Mouse (Mus musculus) kidney, postnatal 0 days (tissue): ENCODE results near the gene Ncor2. TPM values are rescaled to one million over a fixed set of nuclear protein-coding genes. Genes with fewer than 3 reads are reported as not detected.
A peak's percentile ranks its signal among the peaks of the same experiment; 100 is the strongest.

Experiments used
- ATAC-seq: fragments of 200-750 bp; cut with Nextera tagmentation; replicated peaks from 2 replicates; pipeline ENCODE4 v1.8.0; 2017; ENCODE audit warnings: low read depth, moderate number of reproducible peaks, moderate TSS enrichment, moderate library complexity; ENCODE audit not compliant: low FRiP score
- DNase-seq: peaks from one replicate; pipeline ENCODE4 v3.0.0-alpha.2; 2016; ENCODE audit warnings: low spot score
- H3K27ac ChIP-seq: fragments of 300-500 bp; sonication (generic); 2 replicates; pipeline ENCODE4 v1.5.1; 2014; ENCODE audit warnings: mild to moderate bottlenecking
- H3K27me3 ChIP-seq: fragments of 300-500 bp; sonication (generic); 2 replicates; pipeline ENCODE4 v1.6.1; 2014; ENCODE audit warnings: low read length, mixed read lengths; ENCODE audit not compliant: insufficient read depth
- H3K36me3 ChIP-seq: fragments of 300-500 bp; sonication (generic); 2 replicates; pipeline ENCODE4 v1.6.1; 2014; ENCODE audit warnings: low read length, mixed read lengths; ENCODE audit not compliant: insufficient read depth
- H3K4me1 ChIP-seq: fragments of 300-500 bp; sonication (generic); replicated peaks from 2 replicates; pipeline ENCODE4 v1.6.1; 2014; ENCODE audit warnings: antibody characterized with exemption, low read length, mixed read lengths; ENCODE audit not compliant: insufficient read depth
- H3K4me2 ChIP-seq: fragments of 300-500 bp; sonication (generic); 2 replicates; pipeline ENCODE4 v1.6.1; 2014; ENCODE audit warnings: mild to moderate bottlenecking, low read length, moderate library complexity, mixed read lengths
- H3K4me3 ChIP-seq: fragments of 300-500 bp; sonication (generic); replicated peaks from 2 replicates; pipeline ENCODE4 v1.5.1; 2014; ENCODE audit warnings: low read depth, low read length
- H3K9ac ChIP-seq: fragments of 300-500 bp; sonication (generic); 2 replicates; pipeline ENCODE4 v1.6.1; 2014; ENCODE audit warnings: low read depth, low read length
- H3K9me3 ChIP-seq: fragments of 300-500 bp; sonication (generic); replicated peaks from 2 replicates; pipeline ENCODE4 v1.6.1; 2016; ENCODE audit warnings: low read length, inconsistent platforms, mixed read lengths
- CTCF ChIP-seq: IDR thresholded peaks from 2 replicates; pipeline ENCODE4 v1.5.1; 2016; ENCODE audit warnings: antibody characterized with exemption, low read depth, mild to moderate bottlenecking, moderate library complexity
- WGBS: fragments of 180-500 bp; shearing (Covaris S2); extraction: QIAGEN DNeasy Blood & Tissue Kit; methylation state at CpG from one replicate; pipeline ENCODE4 v1.1.7; 2014; 5-methylcytosine and 5-hydroxymethylcytosine counted together
- polyA plus RNA-seq: library from polyadenylated mRNA; unstranded; fragments of >200 nt; fragmentation: Nextera tagmentation; extraction: Ambion mirVana; gene quantifications from 2 replicates; pipeline ENCODE4 v1.2.1, GENCODE M21; 2015

Ncor2 gene
- polyA plus RNA-seq, 1 experiment from 2014 or later = 14.6 TPM

GRCm38 (mm10) chr5:125122049-125122448 is 57.0 kb downstream of the Ncor2 start:
- Histone ChIP-seq H3K4me2 (no peak overlapping the region), H3K9ac (no peak overlapping the region), H3K4me3 (no peak overlapping the region), H3K9me3 (no peaks in the 10 kb centered on the region), H3K27me3 (no peaks in the 10 kb centered on the region), H3K27ac (no peak overlapping the region), H3K4me1 (peaks cover 22% of the 10 kb centered on the region), H3K36me3 (peaks cover 21% of the 10 kb centered on the region)
- ATAC-seq (no peak), DNase-seq (no peak)
- TF ChIP-seq CTCF = no peak
- 91% methylated on average over 7 of the region's 7 CpGs for WGBS

GRCm38 (mm10) chr5:125120517-125121303 is 58.3 kb downstream of the Ncor2 start:
- ATAC-seq = no peak
- TF ChIP-seq CTCF = no peak
- H3K27me3 ChIP-seq = no peaks in the 10 kb centered on the region
- peaks cover 18% of the 10 kb centered on the region for H3K4me1 ChIP-seq
- H3K4me2 ChIP-seq = no peak overlapping the region
- H3K9me3 ChIP-seq = no peaks in the 10 kb centered on the region
- 50% methylated on average over 17 of the region's 17 CpGs for WGBS
- peak; percentile 63 for DNase-seq
- H3K4me3 ChIP-seq = no peak overlapping the region
- H3K36me3 ChIP-seq = peaks cover 29% of the 10 kb centered on the region
- 0 out of 2 replicates have a peak overlapping the region, but pooled peaks have one; percentile 27 for H3K27ac ChIP-seq
- no peak overlapping the region for H3K9ac ChIP-seq

GRCm38 (mm10) chr5:125117238-125117637 is 61.8 kb downstream of the Ncor2 start:
- TF ChIP-seq CTCF = no peak
- Histone ChIP-seq H3K4me3 (no peak overlapping the region), H3K9me3 (no peaks in the 10 kb centered on the region), H3K4me1 (peaks cover 27% of the 10 kb centered on the region), H3K36me3 (peaks cover 39% of the 10 kb centered on the region), H3K9ac (no peak overlapping the region), H3K4me2 (no peak overlapping the region), H3K27me3 (no peaks in the 10 kb centered on the region), H3K27ac (no peak overlapping the region)
- no peak for ATAC-seq
- no peak for DNase-seq
- 77% methylated on average over 5 of the region's 5 CpGs for WGBS

DNA sequence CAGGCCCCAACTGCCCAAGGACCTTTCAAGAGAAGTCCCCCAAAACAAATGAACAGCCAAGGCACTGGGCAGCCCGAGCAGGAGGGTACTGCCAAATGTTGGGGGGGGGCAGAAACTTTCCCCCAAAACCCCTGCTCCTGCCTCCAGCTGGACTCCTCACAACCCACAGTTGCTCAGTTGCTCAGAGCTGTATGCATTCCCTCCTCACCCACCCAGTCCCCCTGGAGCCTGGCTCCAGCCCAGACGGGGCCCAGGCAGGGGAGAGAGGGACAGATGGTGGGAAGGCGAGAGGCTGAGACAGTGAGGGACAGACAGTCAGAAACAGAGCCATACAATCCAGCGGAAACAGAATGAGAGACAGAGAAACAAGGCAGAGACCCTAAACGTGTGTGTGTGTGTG is 66.0 kb downstream of the Ncor2 start:
- H3K4me2 ChIP-seq = no peak overlapping the region
- ATAC-seq = no peak
- H3K4me3 ChIP-seq = no peak overlapping the region
- TF ChIP-seq CTCF = no peak
- DNase-seq = no peak
- peak overlapping the region; percentile 25; the same call in 1 of the 2 replicates for H3K27ac ChIP-seq
- H3K36me3 ChIP-seq = peaks cover 34% of the 10 kb centered on the region; the same call in 1 of the 2 replicates
- no peaks in the 10 kb centered on the region for H3K9me3 ChIP-seq
- WGBS = 53% methylated on average over 5 of the region's 5 CpGs
- no peaks in the 10 kb centered on the region for H3K27me3 ChIP-seq
- H3K4me1 ChIP-seq = peaks cover 25% of the 10 kb centered on the region
- H3K9ac ChIP-seq = no peak overlapping the region

GRCm38 (mm10) chr5:125112588-125112987 is 66.4 kb downstream of the Ncor2 start:
- Histone ChIP-seq H3K36me3 (peaks cover 33% of the 10 kb centered on the region; the same call in 1 of the 2 replicates), H3K4me3 (no peak overlapping the region), H3K27ac (peak overlapping the region; percentile 25; the same call in 1 of the 2 replicates), H3K27me3 (no peaks in the 10 kb centered on the region), H3K9me3 (no peaks in the 10 kb centered on the region), H3K4me1 (peaks cover 25% of the 10 kb centered on the region), H3K4me2 (no peak overlapping the region), H3K9ac (no peak overlapping the region)
- no peak for TF ChIP-seq CTCF
- DNase-seq (no peak), ATAC-seq (no peak)
- WGBS = 83% methylated on average over 1 of the region's 1 CpGs

GRCm38 (mm10) chr5:125111137-125111536 is 67.9 kb downstream of the Ncor2 start:
- TF ChIP-seq CTCF = no peak
- 35% methylated on average over 6 of the region's 6 CpGs for WGBS
- Histone ChIP-seq H3K4me2 (no peak overlapping the region), H3K9me3 (no peaks in the 10 kb centered on the region), H3K4me3 (no peak overlapping the region), H3K27ac (no peak overlapping the region), H3K36me3 (peaks cover 27% of the 10 kb centered on the region; the same call in 1 of the 2 replicates), H3K4me1 (peaks cover 25% of the 10 kb centered on the region), H3K9ac (no peak overlapping the region), H3K27me3 (no peaks in the 10 kb centered on the region)
- ATAC-seq (peak; percentile 34; the same call in 1 of the 2 replicates), DNase-seq (peak; percentile 40)
